Mouse (Mus musculus) heart, postnatal 14 days (tissue): ENCODE results near the gene Nlrp3. TPM values are rescaled to one million over a fixed set of nuclear protein-coding genes. Genes with fewer than 3 reads are reported as not detected.

Experiments used
- DNase-seq, 2 experiments: peaks; one replicate each; pipeline ENCODE4 v3.0.0; 2021 to 2022
- intact Hi-C: fragments of 180-260 bp; cut with DNase I; formaldehyde crosslinking; loops from one replicate; pipeline ENCODE4 v1.15.1; 2025
- long read RNA-seq, 2 experiments: library from polyadenylated mRNA; stranded (forward); transcript quantifications; one replicate each; pipeline ENCODE4 v2.0.0; 2021
- total RNA-seq, 2 experiments: library from RNA; stranded (reverse); gene quantifications; 2 replicates each; pipeline ENCODE4 v1.2.3; 2021

Nlrp3 gene
- total RNA-seq, result under 1 TPM; 0.51 to 0.55 TPM
- long read RNA-seq, experiment 1, result 0 reads
- long read RNA-seq, experiment 2, result 0 reads

- intact Hi-C loops, result no loop called here
- no peak for DNase-seq
These were observed at the start of gene Nlrp3 for GRCm38 (mm10) chr11:59541324-59541723. Gene Nlrp3, plus strand, starts transcription at chr11:59541568.

- intact Hi-C loops, result no loop called here
- no peak for DNase-seq
These were observed 44.6 kb upstream of the Nlrp3 start for GRCm38 (mm10) chr11:59496672-59497310.

GRCm38 (mm10) chr11:59497747-59498146, 43.6 kb upstream of the Nlrp3 start:
- no peak for DNase-seq
- intact Hi-C loops, result no loop called here

GRCm38 (mm10) chr11:59501978-59502700, 39.2 kb upstream of the Nlrp3 start:
- intact Hi-C loops, result no loop called here
- no peak for DNase-seq

GRCm38 (mm10) chr11:59505351-59505838, 36.0 kb upstream of the Nlrp3 start:
- DNase-seq, result peak; percentile 48 to 55
- intact Hi-C loops, result no loop called here

- DNase-seq, result peak; percentile 93
- intact Hi-C loops, result no loop called here
These were observed 35.3 kb upstream of the Nlrp3 start for GRCm38 (mm10) chr11:59505839-59506712.

- DNase-seq, result no peak
- intact Hi-C loops, result no loop called here
These were observed 34.7 kb upstream of the Nlrp3 start for GRCm38 (mm10) chr11:59506713-59507074.

GRCm38 (mm10) chr11:59511558-59511957, 29.8 kb upstream of the Nlrp3 start:
- no peak for DNase-seq

GRCm38 (mm10) chr11:59512733-59513132, 28.6 kb upstream of the Nlrp3 start:
- intact Hi-C loops, result no loop called here
- DNase-seq, result no peak

More at GRCm38 (mm10) chr11:59511558-59511957, 29.8 kb upstream of the Nlrp3 start:
- intact Hi-C loops, result no loop called here

GRCm38 (mm10) chr11:59513556-59513955, 27.8 kb upstream of the Nlrp3 start:
- no peak for DNase-seq
- intact Hi-C loops, result no loop called here

- intact Hi-C loops, result no loop called here
- no peak for DNase-seq
These were observed 27.0 kb upstream of the Nlrp3 start for GRCm38 (mm10) chr11:59514381-59514780.

- intact Hi-C loops, result no loop called here
- no peak for DNase-seq
These were observed 26.6 kb upstream of the Nlrp3 start for GRCm38 (mm10) chr11:59514789-59515188.

GRCm38 (mm10) chr11:59517441-59517840, 23.9 kb upstream of the Nlrp3 start:
- no peak for DNase-seq
- intact Hi-C loops, result no loop called here

- peak in 1 of 2 experiments; percentile 24 for DNase-seq
- intact Hi-C loops, result no loop called here
These were observed 23.1 kb upstream of the Nlrp3 start for GRCm38 (mm10) chr11:59518226-59518625.

- intact Hi-C loops, result loop anchor here (10.0 kb wide), 1 partner anchor 225 kb away; no protein-coding TSS in a partner anchor
- no peak for DNase-seq
These were observed 21.4 kb upstream of the Nlrp3 start for GRCm38 (mm10) chr11:59519741-59520495.

GRCm38 (mm10) chr11:59524150-59524549, 17.2 kb upstream of the Nlrp3 start:
- no peak for DNase-seq
- intact Hi-C loops, result loop anchor here (10.0 kb wide), 1 partner anchor 221 kb away; no protein-coding TSS in a partner anchor

GRCm38 (mm10) chr11:59525237-59525636, 16.1 kb upstream of the Nlrp3 start:
- DNase-seq, result peak; percentile 69 to 84
- intact Hi-C loops, result loop anchor here (1.0 to 10.0 kb wide), 3 partner anchors 43 to 220 kb away; no protein-coding TSS in a partner anchor

- intact Hi-C loops, result loop anchor here (5.0 to 10.0 kb wide), 2 partner anchors 86 to 218 kb away; no protein-coding TSS in a partner anchor
- peak in 1 of 2 experiments; percentile 45 for DNase-seq
These were observed 14.8 kb upstream of the Nlrp3 start, which contains the start of gene Zkscan17 for GRCm38 (mm10) chr11:59526472-59527080. Gene Zkscan17, minus strand, starts transcription at chr11:59526751.

- intact Hi-C loops, result no loop called here
- no peak for DNase-seq
These were observed 11.1 kb upstream of the Nlrp3 start for GRCm38 (mm10) chr11:59530221-59530620.
